Mouse (Mus musculus) cerebral cortex, adult 2 months (tissue): ENCODE data around the gene Vmn2r69.

ENCODE experiments used
- WGBS: fragments of 180-500 bp; shearing (Covaris S2); methylation state at CpG from one replicate; pipeline ENCODE4 v1.1.7; 2018; 5-methylcytosine and 5-hydroxymethylcytosine counted together

Vmn2r69 gene

GRCm38 (mm10) chr7:85415820-85416219 is at the start of gene Vmn2r69:
TSS of gene Vmn2r69 (minus strand) at chr7:85415920.
- 68% methylated on average over 3 of the region's 3 CpGs for WGBS
